Mouse (Mus musculus) cortical plate, adult 2 months (tissue): ENCODE data around the gene Kremen1.

Experiments used
- CTCF ChIP-seq: fragments of 200-500 bp; IDR thresholded peaks from 2 replicates; pipeline ENCODE4 v1.5.1; 2011; ENCODE audit warnings: mild to moderate bottlenecking, control low read depth, low read length; ENCODE audit not compliant: insufficient read depth; ENCODE audit errors: extremely low read depth
- POLR2A ChIP-seq: fragments of 200-500 bp; IDR thresholded peaks from 2 replicates; pipeline ENCODE4 v1.6.1; 2011; ENCODE audit warnings: mild to moderate bottlenecking, low read length, control low read depth; ENCODE audit not compliant: insufficient read depth; ENCODE audit errors: extremely low read depth

- TF ChIP-seq CTCF (no peak), POLR2A (no peak)
Measured at GRCm38 (mm10) chr11:5272066-5272360, 10.7 kb upstream of the Kremen1 start.
